Mouse (Mus musculus) T-helper 1 cell (primary cell): Measurements from ENCODE around the gene Hecw1.

Experiments
- in situ Hi-C: fragments of 300-600 bp; cut with MboI, MseI; formaldehyde crosslinking; loops from one replicate; pipeline ENCODE4 v1.15.1; 2025; ENCODE audit warnings: high pct_unique_total_duplicates

Hecw1 gene

DNA sequence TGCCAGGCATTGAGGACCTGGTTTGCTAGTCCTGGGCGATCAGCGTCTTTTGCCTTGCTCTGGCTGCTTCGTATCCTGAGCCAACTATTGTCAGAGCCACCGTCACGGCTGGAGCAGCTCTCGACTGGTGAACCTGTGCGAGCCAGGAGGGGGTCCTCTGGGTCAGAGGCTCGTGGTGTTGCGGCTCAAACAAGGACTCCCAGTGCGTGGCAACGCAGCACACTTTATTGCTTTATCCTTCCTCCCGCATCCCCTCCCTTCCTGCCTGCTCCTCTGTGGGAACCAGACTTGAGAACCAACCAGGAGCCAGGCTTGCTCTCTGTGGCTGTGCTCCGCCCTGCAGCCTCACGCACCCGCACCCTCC lies at the start of gene Hecw1:
Gene Hecw1 (minus strand): TSS at position 323 of the 364 bp plus-strand sequence.
- in situ Hi-C loops, result no loop called here

DNA sequence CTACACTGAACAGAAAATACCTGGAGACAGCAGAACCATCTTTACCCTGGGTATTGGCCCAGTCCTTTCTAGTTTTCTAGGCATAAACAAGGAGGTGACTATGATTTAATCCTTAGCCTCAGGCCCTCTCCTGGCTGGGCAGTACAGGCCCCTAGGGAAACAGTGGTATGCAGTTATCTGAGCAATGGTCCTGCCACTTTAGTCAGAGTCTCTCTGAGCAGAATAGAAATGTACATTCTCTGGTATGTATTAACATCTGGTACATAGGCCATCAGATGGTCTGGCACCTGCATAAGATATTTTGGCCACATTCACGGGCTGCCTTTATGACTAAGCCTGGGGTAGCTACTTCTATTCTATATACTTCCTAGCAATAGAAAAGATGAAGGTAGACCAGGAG lies 38.3 kb upstream of the Hecw1 start:
- in situ Hi-C loops, result no loop called here

DNA sequence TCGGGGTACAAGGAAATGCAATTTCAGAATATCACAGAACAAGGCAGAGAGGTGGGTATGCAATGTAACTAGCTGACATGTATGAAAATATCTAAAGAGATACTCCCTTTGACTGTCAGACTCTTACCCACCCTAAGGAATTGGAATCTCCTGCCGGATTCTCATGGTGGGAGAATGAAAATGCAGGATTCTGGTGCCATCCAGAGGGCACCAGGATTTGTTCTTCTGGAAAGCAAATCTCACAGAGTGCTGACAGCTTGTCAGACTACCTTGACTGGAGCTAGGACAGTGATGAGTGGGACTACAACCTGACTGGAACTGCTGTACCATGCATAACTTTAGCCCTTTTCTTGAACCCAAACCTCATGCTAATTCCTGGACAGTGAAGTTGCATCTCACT lies 29.6 kb upstream of the Hecw1 start:
- in situ Hi-C loops, result no loop called here

DNA sequence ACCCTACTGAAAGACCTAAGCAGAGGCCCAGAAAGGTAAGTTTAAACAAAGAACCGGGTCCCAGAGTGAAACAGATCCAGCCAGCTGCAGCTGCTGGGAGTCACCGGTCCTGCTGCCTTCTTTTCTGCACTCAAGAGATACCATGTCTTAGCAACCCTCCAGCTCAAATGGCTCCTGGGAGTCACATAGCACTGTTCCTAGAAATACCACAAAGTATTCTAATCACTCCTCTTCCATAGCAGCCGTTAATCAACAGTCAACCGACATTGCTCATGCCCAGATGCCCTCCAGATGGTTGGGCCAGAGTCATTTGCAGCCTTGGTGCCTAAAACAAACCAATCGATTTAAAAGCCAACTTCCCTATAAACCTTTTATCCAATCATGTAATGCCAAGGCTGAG lies 19.8 kb upstream of the Hecw1 start:
- in situ Hi-C loops, result no loop called here

DNA sequence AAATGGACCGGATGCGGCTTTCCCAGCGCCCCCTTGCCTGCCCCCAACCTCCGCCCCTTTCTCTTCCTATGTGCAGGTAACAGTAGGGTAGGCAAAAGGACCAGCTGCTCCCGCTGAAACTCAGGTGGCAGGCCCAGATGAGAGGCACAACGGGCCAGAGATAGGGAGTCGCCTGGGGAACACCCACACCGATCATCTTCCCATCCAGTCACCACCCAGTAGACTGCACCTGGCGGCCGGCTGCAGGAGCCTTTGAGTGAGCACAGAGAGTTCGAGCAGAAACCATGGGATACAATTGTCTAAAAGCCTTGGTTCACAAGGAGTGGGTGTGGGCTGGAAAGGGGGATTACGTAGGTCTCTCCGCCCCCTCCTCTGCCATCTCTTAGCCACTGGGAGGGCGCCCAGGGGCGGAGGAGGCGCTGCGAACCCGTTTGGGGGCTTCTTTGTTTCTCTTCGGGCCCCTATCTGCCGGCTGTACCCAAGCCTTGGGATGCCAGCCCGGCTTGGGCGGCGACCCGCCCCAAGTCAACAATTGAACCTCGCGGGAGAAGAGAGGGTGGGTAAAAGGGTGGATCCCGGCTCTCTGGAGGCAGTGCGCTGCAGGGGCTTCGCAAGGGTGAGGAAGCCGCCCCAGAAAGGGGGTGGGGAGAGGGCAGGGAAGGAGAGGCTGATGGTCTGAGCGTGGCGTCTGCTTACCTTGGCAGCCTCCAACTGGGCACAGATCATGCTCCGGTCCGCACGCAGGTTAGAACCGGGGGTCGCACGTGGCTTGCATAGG lies 711 bp downstream of the Hecw1 start:
- in situ Hi-C loops, result no loop called here

- in situ Hi-C loops, result no loop called here
Observed at GRCm38 (mm10) chr13:14521746-14522127, 1.3 kb downstream of the Hecw1 start.

- in situ Hi-C loops, result no loop called here
Observed at GRCm38 (mm10) chr13:14519605-14520004, 3.4 kb downstream of the Hecw1 start.

DNA sequence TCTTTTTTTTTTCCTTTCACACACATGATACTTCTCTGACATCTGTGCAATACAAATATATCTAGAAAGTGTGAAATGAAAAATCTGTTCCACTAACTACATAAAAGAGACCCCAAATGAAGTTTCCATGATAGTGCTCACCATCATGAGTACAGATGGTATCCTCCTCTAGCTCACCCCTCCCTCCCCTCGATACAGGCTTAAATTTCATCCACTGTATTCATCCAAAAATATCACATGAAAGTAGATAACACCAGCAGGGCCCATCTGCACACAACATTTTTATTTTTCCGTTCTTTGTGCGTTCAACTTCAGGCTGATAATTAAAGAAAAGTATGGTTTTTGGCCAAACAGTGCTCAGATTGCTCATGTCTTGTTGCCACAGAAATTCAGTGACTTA lies 5.5 kb downstream of the Hecw1 start:
- in situ Hi-C loops, result no loop called here

DNA sequence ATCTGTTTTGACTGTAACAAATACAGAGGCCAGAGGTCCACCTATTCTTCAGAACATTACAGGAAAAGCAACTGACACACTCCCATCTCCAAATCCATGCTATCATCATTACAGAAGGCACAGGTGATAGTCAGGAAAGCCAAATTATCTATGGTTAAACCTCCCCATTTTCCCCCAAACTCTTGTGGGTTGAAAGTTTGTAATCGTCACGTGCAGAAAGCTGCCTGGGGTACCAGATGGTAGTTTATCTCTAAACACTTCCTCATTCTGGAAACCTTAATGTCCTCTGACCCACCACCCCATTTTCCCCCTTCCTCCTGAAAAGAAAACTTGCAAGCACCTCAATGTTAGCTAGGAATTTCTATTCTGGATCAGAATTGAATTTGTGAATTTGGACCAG lies 7.9 kb downstream of the Hecw1 start:
- in situ Hi-C loops, result no loop called here

- in situ Hi-C loops, result no loop called here
Observed at GRCm38 (mm10) chr13:14513934-14514333, 9.1 kb downstream of the Hecw1 start.

- in situ Hi-C loops, result no loop called here
Observed at GRCm38 (mm10) chr13:14506765-14507164, 16.3 kb downstream of the Hecw1 start.

DNA sequence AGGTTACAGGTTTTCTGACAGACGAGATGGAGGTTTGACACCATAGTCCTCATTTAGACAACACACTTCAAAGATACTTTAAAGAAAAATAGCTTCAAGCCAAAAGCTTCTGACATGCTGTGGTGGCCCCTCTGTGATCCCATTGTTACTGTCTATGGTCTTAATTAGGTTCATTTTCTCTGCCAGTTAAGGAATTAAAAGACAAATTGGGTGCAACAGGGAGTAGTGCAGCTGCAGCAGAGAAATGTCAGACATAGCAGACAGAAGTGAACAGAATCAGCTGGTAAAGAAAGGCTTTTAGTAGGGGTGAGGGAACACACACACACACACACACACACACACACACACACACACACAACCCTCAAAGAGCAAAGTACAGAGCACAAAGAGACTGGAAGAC lies 22.8 kb downstream of the Hecw1 start:
- in situ Hi-C loops, result no loop called here

DNA sequence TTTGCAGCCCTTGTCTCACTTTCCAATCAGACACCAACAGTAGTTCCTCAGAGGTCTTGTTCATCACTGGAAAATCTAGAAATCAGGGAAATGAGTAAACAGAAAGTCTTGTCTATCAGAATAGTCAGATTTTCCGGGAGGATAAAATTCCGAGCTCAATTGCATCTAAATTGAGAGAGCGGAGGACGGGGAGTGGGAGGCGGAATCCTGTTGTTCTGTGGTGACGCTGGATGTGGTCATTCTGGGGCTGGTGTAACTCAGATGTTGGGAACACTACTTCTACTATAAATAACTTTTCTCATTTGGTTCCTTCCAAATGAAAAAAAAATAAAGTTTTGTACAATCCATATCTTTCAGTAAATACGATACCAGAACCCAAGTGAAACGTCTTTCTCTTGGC lies 24.2 kb downstream of the Hecw1 start:
- in situ Hi-C loops, result no loop called here

GRCm38 (mm10) chr13:14496954-14497353 lies 26.1 kb downstream of the Hecw1 start:
- in situ Hi-C loops, result no loop called here

GRCm38 (mm10) chr13:14487812-14488211 lies 35.2 kb downstream of the Hecw1 start:
- in situ Hi-C loops, result no loop called here

- in situ Hi-C loops, result no loop called here
Observed at GRCm38 (mm10) chr13:14471121-14471520, 51.9 kb downstream of the Hecw1 start.

DNA sequence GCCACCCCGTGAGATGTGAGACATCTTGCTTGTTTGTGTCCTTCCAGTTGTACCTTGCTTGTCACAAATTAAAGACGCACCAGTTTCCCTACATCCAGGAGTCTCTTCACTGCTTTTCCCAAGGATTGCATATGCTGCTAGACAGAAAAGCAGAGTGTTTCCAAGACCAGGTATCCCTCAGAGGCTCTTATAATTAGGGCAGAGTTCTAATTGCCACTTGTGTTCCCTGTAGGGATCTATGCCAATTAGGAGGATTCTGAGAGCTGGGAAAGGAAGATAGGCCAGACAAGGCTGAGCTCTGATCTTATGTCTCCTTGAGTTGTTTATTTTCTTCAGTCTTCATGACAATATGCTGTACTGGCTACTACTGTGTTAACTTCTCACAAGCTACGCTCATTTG lies 55.5 kb downstream of the Hecw1 start:
- in situ Hi-C loops, result no loop called here

DNA sequence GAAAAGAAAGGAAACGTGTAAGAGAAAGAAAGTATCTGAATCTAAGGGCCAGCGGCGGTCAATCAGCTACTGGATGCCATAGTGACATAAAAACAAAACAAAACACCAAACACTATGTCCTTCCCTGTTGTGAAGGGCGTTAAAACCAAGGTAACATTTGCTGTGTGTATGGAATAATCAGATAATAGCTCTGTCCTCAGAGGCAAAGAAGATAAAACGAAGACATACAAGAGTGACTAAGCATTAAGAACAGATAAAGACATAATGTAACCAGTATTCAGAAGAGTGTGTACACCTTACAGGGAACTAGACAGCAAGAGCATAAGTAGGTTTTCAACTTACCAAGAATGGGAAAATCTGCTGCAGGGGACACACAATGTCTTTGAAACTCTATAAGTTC lies 62.0 kb downstream of the Hecw1 start:
- in situ Hi-C loops, result no loop called here

DNA sequence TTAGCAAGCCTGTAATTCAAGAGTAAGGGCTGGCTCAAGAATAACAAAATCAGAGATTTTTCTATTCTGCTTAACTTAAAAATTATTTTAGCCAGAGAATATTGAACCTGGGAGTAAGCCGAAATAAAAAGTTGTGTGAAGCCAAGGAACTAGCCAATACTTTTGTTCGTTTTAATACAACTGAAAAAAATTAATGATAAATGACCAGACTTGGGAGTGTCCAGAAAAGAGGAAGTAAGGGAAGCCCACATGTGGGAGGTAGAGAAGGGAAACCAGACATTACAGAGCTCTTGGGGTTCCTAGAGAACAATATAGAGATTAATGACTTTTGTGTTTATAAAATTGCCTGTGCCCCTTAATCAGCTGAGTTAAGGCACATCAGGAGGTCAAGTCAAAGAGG lies 66.0 kb downstream of the Hecw1 start:
- in situ Hi-C loops, result no loop called here

DNA sequence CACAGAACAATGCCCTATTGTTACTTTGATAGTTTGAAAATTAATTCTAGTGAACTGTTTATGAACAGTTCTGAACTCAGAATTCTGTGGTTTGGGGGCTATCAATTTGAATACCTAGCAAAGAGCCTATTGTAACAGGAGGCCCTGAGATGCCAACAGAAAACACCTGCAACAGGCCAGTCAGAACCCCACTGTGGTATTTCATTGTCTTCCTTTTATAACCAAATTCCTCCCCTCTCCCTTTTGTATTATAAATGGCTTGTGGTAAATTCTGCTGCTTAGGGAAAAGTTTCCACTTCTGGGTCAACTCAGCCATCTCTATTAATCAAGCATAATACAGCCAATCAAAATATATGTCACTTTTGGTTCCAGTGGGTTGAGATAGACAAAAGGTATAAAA lies 83.5 kb downstream of the Hecw1 start:
- in situ Hi-C loops, result no loop called here

DNA sequence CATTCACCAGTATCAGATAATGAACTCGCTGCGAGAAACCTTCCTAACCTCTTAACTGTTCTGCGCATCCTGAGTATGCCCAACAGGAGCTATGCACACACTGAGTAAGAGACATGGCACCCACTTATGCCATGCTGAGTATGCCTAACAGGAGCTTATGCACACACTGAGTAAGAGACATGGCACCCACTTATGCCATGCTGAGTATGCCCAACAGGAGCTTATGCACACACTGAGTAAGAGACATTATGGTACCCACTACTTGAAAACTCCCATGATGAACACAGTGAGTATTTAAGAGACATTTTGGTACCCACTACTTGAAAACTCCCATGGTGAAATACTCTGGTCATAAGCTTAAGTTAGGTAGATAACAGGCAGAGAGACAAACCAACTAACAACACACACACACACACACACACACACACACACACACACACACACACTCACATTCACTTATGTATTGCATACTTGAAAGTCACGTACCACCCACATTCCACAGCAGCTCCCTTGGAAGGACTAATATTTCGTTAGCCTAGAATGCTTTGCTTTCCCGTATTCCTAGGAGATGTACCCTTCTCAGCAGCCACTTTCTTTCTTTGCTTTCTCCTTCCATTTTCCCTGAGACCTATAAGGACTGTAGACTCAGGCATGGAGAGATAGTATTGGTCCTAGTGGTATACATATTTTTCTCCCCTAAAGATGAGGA lies 94.0 kb downstream of the Hecw1 start:
- in situ Hi-C loops, result no loop called here

DNA sequence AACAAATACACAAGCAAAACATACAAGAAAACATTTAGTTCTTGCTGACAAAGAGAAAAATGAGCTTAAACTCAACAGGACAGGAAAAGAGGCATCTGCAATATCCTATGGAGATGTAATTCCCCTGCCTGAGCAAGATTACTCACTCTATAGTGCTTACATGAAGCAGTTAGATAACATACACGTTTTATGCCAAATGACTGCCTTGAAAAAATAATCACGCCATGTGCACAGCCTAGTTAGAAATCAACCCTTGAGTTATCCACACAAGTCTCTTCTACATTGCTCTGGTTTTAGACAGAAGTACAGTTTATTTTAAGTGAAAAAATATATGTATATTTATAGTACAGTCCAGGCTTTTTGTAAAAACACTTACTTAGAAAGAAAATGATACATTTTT lies 98.2 kb downstream of the Hecw1 start:
- in situ Hi-C loops, result no loop called here

DNA sequence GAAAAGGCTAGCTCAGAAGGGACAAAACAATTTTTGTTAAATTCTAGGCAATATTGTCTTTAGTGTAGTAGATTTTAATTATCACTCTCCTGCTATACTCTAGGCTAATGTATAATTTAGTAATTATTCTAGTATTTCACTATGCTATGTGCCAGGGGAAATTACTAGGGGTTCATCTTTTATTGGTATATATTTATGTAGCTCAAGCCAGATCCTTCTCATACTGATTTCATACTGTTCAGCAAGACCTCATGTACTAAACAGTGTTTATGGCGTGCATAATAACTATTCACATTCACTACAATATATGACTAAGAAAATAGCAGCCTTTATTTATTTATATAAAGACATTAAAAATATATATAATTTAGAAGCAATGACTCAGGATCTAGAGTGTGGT lies 109.6 kb downstream of the Hecw1 start:
- in situ Hi-C loops, result no loop called here

DNA sequence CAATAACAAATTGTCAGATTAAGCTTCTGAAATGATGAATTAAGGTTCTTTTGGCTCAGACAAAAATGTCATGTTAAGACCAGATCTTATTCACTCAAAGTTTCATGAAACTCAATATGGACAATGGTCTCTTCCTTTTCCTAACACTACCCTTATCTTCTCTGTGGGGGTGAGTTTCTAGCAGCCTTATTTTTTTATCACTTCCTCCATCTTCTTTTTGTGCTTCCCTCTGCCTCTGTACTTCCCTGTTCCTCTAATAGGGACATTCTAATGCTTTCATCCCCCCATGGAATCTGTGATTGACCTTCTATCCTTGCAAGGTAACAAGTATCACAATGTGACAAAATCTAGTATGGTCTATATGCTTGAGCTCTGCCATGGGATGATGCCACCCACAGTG lies 148.6 kb downstream of the Hecw1 start:
- in situ Hi-C loops, result no loop called here
